Mouse (Mus musculus) kidney, adult 2 months (tissue): Measurements from ENCODE around the gene Arhgap1. TPM values are rescaled to one million over a fixed set of nuclear protein-coding genes. Genes with fewer than 3 reads are reported as not detected.
"Not testable (repeated sequence)": the region's sequence is repeated elsewhere in the genome, so short reads cannot be mapped to it uniquely, and the experiment has no call there.

Source experiments
- DNase-seq: peaks from one replicate; pipeline ENCODE4 v3.0.0; 2021
- H3K27ac ChIP-seq: fragments of 200-500 bp; 2 replicates; pipeline ENCODE4 v1.5.1; 2012; ENCODE audit warnings: low read depth, low read length, control low read depth, inconsistent platforms; ENCODE audit not compliant: insufficient read depth
- H3K27me3 ChIP-seq: fragments of 200-500 bp; replicated peaks from 2 replicates; pipeline ENCODE4 v1.6.1; 2012; ENCODE audit warnings: mild to moderate bottlenecking, moderate library complexity, low read length, inconsistent platforms; ENCODE audit not compliant: control insufficient read depth, insufficient read depth
- H3K36me3 ChIP-seq: fragments of 200-500 bp; 2 replicates; pipeline ENCODE4 v1.6.1; 2012; ENCODE audit warnings: mild to moderate bottlenecking, moderate library complexity, low read length, inconsistent platforms; ENCODE audit not compliant: control insufficient read depth, insufficient read depth
- H3K4me1 ChIP-seq: fragments of 200-500 bp; 2 replicates; pipeline ENCODE4 v1.6.1; 2011; ENCODE audit warnings: low read length; ENCODE audit not compliant: control insufficient read depth, insufficient read depth
- H3K4me3 ChIP-seq: fragments of 200-500 bp; 2 replicates; pipeline ENCODE4 v1.5.1; 2011; ENCODE audit warnings: mild to moderate bottlenecking, low read depth, low read length, control low read depth; ENCODE audit not compliant: insufficient read depth
- CTCF ChIP-seq: fragments of 200-500 bp; conservative IDR thresholded peaks from 2 replicates; pipeline ENCODE4 v1.5.1; 2011; ENCODE audit warnings: low read depth, mild to moderate bottlenecking, control low read depth, low read length, moderate library complexity, mixed read lengths; ENCODE audit not compliant: insufficient read depth, insufficient read length
- POLR2A ChIP-seq: fragments of 200-500 bp; IDR thresholded peaks from one replicate; pipeline ENCODE4 v1.6.1; 2011; ENCODE audit warnings: low read depth, low read length, control low read depth
- WGBS: fragments of 180-500 bp; shearing (Covaris S2); methylation state at CpG from one replicate; pipeline ENCODE4 v1.1.7; 2018; 5-methylcytosine and 5-hydroxymethylcytosine counted together
- polyA plus RNA-seq: library from polyadenylated mRNA; depleted of rRNA; stranded (reverse); fragments of >200 nt; gene quantifications from 2 replicates; pipeline ENCODE4 v1.2.3, GENCODE M21; 2012; rRNA removed

The Arhgap1 gene
- polyA plus RNA-seq, result 90.2 and 91.6 TPM in 2 replicates

DNA sequence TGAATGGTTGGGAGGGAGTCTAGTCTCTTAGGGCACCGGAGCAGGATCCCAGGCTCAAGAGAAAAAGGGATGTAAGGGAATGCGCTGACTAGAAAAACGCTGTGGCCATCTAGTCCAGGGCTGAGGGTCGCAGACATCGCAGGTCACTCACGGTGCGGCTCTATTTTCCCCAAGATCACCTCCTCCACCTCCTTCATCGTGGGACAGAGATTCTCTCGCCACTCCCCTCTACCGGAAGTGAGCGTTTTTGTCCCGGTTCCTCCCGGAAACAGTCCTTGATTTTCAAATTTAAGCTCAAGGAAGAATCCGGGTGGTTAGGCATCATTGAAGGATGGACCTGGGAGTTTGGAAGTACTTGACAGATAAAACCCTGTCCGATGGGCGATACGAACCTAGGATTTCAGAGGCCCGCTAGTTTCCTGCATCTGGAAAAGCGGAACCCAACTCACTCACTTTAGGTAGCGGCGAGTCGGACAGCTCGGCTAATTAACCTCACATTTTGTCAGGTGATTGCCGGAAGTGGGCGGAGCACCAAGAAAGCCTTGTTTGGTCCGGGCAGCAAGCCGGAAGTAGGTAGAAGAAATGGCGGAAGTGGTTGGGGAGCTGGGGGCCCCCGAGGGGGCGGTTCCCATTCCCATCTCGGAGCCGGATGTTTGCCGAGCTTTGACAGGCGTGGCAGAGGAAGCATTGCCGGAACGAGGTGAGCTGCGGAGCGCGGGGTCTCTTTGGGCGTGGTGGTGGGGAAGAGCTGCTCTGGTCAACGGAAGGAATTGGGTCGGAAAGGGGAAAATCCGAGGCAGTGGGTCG is at the start of gene Arhgap1, which contains the start of gene Zfp408:
Gene Arhgap1, plus strand, starts transcription at position 308 of the 807 bp plus-strand sequence.
Gene Zfp408, minus strand, starts transcription at position 239 of the 807 bp plus-strand sequence.
- Histone ChIP-seq H3K4me1 (no peaks in the 10 kb centered on the region), H3K27ac (peak within 1 kb of the TSS; percentile 95), H3K36me3 (no peaks in the 10 kb centered on the region; the same call in 1 of the 2 replicates), H3K4me3 (peak within 1 kb of the TSS; percentile 80), H3K27me3 (no peaks in the 10 kb centered on the region)
- peak; percentile 99 for DNase-seq
- under 1% methylated on average over 44 of the region's 44 CpGs for WGBS
- no peak for TF ChIP-seq CTCF
- TF ChIP-seq POLR2A, result peak; percentile 62

DNA sequence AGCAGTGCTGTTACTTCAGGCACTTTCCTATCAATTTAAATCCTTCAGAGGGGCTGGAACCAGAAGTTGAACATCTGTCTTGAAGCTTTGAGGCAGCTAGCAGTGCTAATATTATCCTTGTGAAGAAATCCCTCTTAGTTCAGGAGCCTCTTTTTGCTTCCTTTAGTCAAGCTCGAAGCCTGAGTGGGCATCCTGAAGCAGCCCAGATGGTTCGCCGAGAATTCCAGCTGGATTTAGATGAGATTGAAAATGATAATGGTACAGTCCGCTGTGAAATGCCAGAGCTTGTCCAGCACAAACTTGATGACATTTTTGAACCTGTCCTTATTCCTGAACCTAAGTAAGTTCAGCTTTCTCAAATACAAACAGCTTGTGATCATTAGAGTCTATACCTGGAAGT is 49.2 kb upstream of the Arhgap1 start:
- TF ChIP-seq CTCF, result no peak
- no peak for TF ChIP-seq POLR2A
- H3K36me3 ChIP-seq, result peaks cover 13% of the 10 kb centered on the region
- no peak overlapping the region for H3K4me3 ChIP-seq
- DNase-seq, result no peak
- no peaks in the 10 kb centered on the region for H3K4me1 ChIP-seq
- H3K27me3 ChIP-seq, result no peaks in the 10 kb centered on the region
- WGBS, result 97% methylated on average over 4 of the region's 4 CpGs
- no peak overlapping the region for H3K27ac ChIP-seq

DNA sequence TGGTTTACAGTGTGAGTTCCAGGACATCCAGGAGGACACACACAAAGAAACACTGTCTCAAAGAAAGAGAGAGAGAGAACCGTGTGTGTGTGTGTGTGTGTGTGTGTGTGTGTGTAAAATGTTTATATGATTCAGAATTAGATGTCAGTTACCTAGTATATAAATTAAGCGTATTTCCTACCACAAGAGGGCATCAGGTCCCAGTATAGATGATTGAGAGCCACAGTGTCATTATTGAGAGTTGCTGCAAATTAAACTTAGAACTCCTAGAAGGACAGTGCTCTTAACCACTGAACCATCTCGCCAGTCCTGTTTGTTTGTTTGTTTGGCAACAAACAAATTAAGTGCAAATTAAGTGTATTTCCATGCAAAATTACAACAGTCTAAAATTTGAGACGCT is 47.3 kb upstream of the Arhgap1 start:
- WGBS, result 92% methylated on average over 4 of the region's 4 CpGs
- no peak overlapping the region for H3K4me3 ChIP-seq
- no peak for TF ChIP-seq POLR2A
- TF ChIP-seq CTCF, result no peak
- no peaks in the 10 kb centered on the region for H3K27me3 ChIP-seq
- DNase-seq, result peak; percentile 7
- H3K36me3 ChIP-seq, result peaks cover 5% of the 10 kb centered on the region
- no peaks in the 10 kb centered on the region for H3K4me1 ChIP-seq
- H3K27ac ChIP-seq, result no peak overlapping the region

DNA sequence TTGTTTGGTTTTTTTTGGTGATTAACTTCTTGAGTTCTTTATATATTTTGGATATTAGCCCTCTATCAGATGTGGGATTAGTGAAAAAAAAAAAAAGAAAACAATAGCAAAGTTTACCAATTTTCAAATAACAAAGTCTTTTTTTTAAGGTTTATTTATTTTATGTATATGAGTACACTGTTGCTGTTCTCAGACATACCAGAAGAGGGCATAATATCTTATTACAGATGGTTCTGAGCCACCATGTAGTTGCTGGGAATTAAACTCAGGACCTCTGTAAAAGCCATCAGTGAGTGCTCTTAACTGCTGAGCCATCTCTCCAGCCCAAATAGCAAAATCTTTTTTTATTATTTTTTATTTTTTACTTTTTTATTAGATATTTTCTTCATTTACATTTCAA is 40.3 kb upstream of the Arhgap1 start:
- not testable (repeated sequence) for H3K27ac ChIP-seq, H3K4me3 ChIP-seq, H3K27me3 ChIP-seq, H3K36me3 ChIP-seq, DNase-seq, H3K4me1 ChIP-seq

DNA sequence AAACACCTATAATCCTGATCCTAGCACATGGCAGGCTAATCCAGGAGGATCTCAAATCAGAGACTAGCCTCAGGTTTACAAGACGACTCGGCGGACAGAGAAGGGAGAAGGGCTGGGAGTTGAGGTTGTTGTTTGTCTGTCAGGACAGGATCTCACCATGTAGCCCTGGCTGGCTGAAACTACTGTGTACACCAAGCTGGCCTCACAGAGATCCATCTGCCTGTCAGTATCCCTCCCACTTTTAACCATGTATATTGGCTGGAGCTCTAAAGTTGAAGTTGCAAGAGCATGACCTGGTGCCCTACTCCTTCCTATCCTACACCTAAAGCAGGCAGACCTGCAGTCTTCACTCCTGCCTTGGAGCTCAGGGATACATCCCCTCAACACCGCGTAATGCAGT is 27.3 kb upstream of the Arhgap1 start:
- Histone ChIP-seq H3K27me3 (no peaks in the 10 kb centered on the region), H3K27ac (no peak overlapping the region), H3K36me3 (peaks cover 7% of the 10 kb centered on the region), H3K4me3 (no peak overlapping the region), H3K4me1 (no peaks in the 10 kb centered on the region)
- WGBS, result 93% methylated on average over 5 of the region's 5 CpGs
- no peak for TF ChIP-seq POLR2A
- no peak for TF ChIP-seq CTCF
- DNase-seq, result no peak

DNA sequence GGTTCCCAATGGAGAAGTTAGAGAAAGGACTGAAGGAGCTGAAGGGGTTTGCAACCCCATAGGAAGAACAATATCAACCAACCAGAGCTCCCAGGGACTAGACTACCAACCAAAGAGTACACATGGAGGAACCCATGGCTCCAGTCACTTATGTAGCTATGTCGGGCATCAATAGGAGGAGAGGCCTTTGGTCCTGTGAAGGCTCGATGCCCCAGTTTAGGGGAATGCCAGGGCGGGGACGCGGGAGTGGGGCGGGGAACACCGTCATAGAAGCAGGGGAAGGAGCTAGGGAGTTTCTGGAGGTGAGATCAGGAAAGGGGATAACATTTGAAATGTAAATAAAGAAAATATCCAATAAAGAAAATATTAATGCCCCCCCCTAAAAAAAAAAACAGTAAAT is 26.3 kb upstream of the Arhgap1 start:
- 94% methylated on average over 7 of the region's 7 CpGs for WGBS
- H3K27me3 ChIP-seq, result not testable (repeated sequence)

DNA sequence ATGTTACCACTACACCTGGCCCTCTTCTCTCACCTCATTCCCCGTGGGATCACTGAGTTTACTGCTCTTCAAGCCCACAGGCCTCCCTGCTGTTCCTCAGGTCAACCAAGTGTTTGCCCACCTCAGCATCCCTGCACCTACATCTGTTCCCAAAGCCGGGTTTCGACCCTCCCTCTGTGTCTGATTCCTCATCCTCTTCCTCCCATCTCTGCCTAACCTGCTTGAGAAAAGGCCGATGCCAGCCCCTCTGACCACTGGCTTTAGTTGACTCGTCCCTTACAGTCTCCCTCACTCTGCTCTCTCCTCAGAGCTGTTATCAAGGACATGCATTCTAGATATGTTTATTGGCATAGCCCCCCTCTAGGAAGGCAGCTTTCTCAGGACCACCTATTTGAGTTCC is 22.2 kb upstream of the Arhgap1 start:
- no peak for DNase-seq
- H3K27me3 ChIP-seq, result no peaks in the 10 kb centered on the region
- TF ChIP-seq CTCF (no peak), POLR2A (no peak)
- no peak overlapping the region for H3K27ac ChIP-seq
- 77% methylated on average over 5 of the region's 5 CpGs for WGBS
- no peaks in the 10 kb centered on the region for H3K36me3 ChIP-seq
- no peak overlapping the region for H3K4me3 ChIP-seq
- H3K4me1 ChIP-seq, result no peaks in the 10 kb centered on the region

More for the DNA sequence above, 26.3 kb upstream of the Arhgap1 start:
- not testable (repeated sequence) for H3K4me3 ChIP-seq, H3K27ac ChIP-seq, H3K4me1 ChIP-seq, H3K36me3 ChIP-seq, DNase-seq

DNA sequence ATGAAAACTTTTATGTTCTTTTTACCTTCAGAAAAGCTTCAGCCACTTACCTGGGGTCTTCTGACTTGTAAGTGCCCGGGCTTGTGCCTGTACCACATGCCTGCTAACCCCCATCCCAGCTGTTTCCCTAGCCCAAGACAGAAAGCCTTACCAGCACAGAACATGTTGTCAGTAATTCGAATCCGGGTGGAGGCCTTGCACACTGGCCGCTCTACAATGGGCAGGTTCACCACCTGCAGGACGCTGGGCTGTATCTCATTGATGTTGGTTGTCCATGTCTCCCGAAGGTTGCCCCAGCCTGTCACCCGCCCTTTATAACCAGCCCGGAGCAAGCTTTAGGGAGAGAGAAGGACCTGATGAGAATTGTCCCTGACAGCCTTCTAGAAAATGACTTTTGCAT is 21.5 kb upstream of the Arhgap1 start:
- WGBS, result 92% methylated on average over 8 of the region's 8 CpGs

More for the DNA sequence above, 21.5 kb upstream of the Arhgap1 start:
- Histone ChIP-seq H3K27me3 (no peaks in the 10 kb centered on the region), H3K27ac (no peak overlapping the region), H3K4me3 (no peak overlapping the region), H3K4me1 (no peaks in the 10 kb centered on the region), H3K36me3 (no peaks in the 10 kb centered on the region)
- no peak for TF ChIP-seq POLR2A
- TF ChIP-seq CTCF, result no peak
- DNase-seq, result no peak
